Mouse (Mus musculus) urinary bladder, adult 2 months (tissue): ENCODE results near the gene Dcakd. TPM values are rescaled to one million over a fixed set of nuclear protein-coding genes. Genes with fewer than 3 reads are reported as not detected.

Experiments used
- polyA plus RNA-seq: library from polyadenylated mRNA; depleted of rRNA; stranded (reverse); fragments of >200 nt; gene quantifications from 2 replicates; pipeline ENCODE4 v1.2.3, GENCODE M21; 2012; rRNA removed

The Dcakd gene
- polyA plus RNA-seq, 1 experiment: 43.1 TPM

Other genes starting within 250 kb of the Dcakd start
- 31.1 and 31.3 TPM in 2 replicates for gene Gjc1, start 208.6 kb downstream of the Dcakd start, polyA plus RNA-seq
- 3.2 and 4.0 TPM in 2 replicates for gene Higd1b, start 192.5 kb downstream of the Dcakd start, polyA plus RNA-seq
- 42.1 and 43.4 TPM in 2 replicates for gene Eftud2, start 147.3 kb downstream of the Dcakd start, polyA plus RNA-seq
- gene Ccdc103, start 147.1 kb downstream of the Dcakd start, polyA plus RNA-seq: 0.66 and 0.77 TPM in 2 replicates
- gene Fam187a, start 143.2 kb downstream of the Dcakd start, polyA plus RNA-seq: not detected in 2 replicates
- 0.53 and 0.56 TPM in 2 replicates for gene Gfap, start 127.4 kb downstream of the Dcakd start, polyA plus RNA-seq
- 0.56 and 0.71 TPM in 2 replicates for gene Kif18b, start 103.2 kb downstream of the Dcakd start, polyA plus RNA-seq
- gene C1ql1, start 81.6 kb downstream of the Dcakd start, polyA plus RNA-seq: 0.44 and 0.49 TPM in 2 replicates
- 53.5 and 57.6 TPM in 2 replicates for gene Nmt1, start 143 bp downstream of the Dcakd start, polyA plus RNA-seq
- gene Plcd3, start 73.3 kb upstream of the Dcakd start, polyA plus RNA-seq: 30.9 and 36.8 TPM in 2 replicates
- gene Acbd4, start 73.3 kb upstream of the Dcakd start, polyA plus RNA-seq: 59.4 and 76.0 TPM in 2 replicates
- 28.4 and 29.3 TPM in 2 replicates for gene Hexim1, start 87.9 kb upstream of the Dcakd start, polyA plus RNA-seq
- 4.1 and 4.5 TPM in 2 replicates for gene Hexim2, start 104.1 kb upstream of the Dcakd start, polyA plus RNA-seq
- gene Fmnl1, start 142.8 kb upstream of the Dcakd start, polyA plus RNA-seq: 6.4 and 6.6 TPM in 2 replicates
- gene 1700023F06Rik, start 180.2 kb upstream of the Dcakd start, polyA plus RNA-seq: 1.3 and 3.3 TPM in 2 replicates
- not detected in 2 replicates for gene Spata32, start 190.1 kb upstream of the Dcakd start, polyA plus RNA-seq
- 6.6 and 8.9 TPM in 2 replicates for gene Map3k14, start 239.1 kb upstream of the Dcakd start, polyA plus RNA-seq